In genomic region chr3:145996539-145996938, GRCm38 (mm10) we compare ENCODE assay signal across 5 mouse cellular contexts. TPM values are rescaled to one million over a fixed set of nuclear protein-coding genes. Genes with fewer than 3 reads are reported as not detected.
DNase-seq lines count a peak whose midpoint lies in the region; TF ChIP-seq lines count a peak whose summit lies in the region.
"Not testable (repeated sequence)": the region's sequence is repeated elsewhere in the genome, so short reads cannot be mapped to it uniquely, and the experiment has no call there.

No protein-coding gene starts in this region.

- intact Hi-C loops in gastrocnemius, adult 2 months (cut with DNase I); gastrocnemius, postnatal 14 days (cut with DNase I; ENCODE audit: low total_unique reads): not testable (repeated sequence)

- H3K27ac ChIP-seq in gastrocnemius, adult 2 months = not testable (repeated sequence)

- not testable (repeated sequence) for H3K4me3 ChIP-seq in gastrocnemius, adult 2 months

- peak; percentile 36 for DNase-seq in gastrocnemius, adult 18-20 months (ENCODE audit: low spot score)
- peak; percentile 52 for DNase-seq in gastrocnemius, adult 2 months
- DNase-seq in gastrocnemius, postnatal 14 days = peak; percentile 21
- DNase-seq in gastrocnemius, postnatal 25 days = peak; percentile 27
- DNase-seq in heart, adult 11 months = peak; percentile 94

- not testable (repeated sequence) for TF ChIP-seq CTCF in gastrocnemius, adult 2 months (IDR thresholded peaks at IDR 0.05)

RNA-seq across cellular contexts. Expression of gene Syde2, which starts 8.9 kb away (rescaled TPM):
- total RNA-seq in gastrocnemius, adult 18-20 months (2021) = under 1 TPM; 0.73 to 0.93 TPM
- total RNA-seq in gastrocnemius, adult 2 months (2021) = 1 to 10 TPM in 1 of 2 experiments, under 1 TPM in 1; 0.97 to 1.1 TPM
- 1 to 10 TPM; 1.6 to 1.8 TPM for total RNA-seq in gastrocnemius, postnatal 14 days (2021)
- 1 to 10 TPM in 1 of 2 experiments, under 1 TPM in 1; 0.92 to 1.2 TPM for total RNA-seq in gastrocnemius, postnatal 25 days (2021)

RNA-seq across cellular contexts. Expression of gene 2410004B18Rik, which starts 58.7 kb away (rescaled TPM):
- total RNA-seq in gastrocnemius, adult 18-20 months (2021) = 10 to 100 TPM; 17.3 to 19.5 TPM
- 10 to 100 TPM; 18.2 to 19.6 TPM for total RNA-seq in gastrocnemius, adult 2 months (2021)
- total RNA-seq in gastrocnemius, postnatal 14 days (2021) = 10 to 100 TPM; 12.1 to 15.0 TPM
- total RNA-seq in gastrocnemius, postnatal 25 days (2021) = 10 to 100 TPM; 14.3 to 17.9 TPM

Comparison
In these comparisons a context has a peak if more than half of its experiments do, and no peak if none do; other contexts are left out.
1. DNase-seq: peak in every context shown above with its lines; median percentile 94 in heart, adult 11 months; 52 in gastrocnemius, adult 2 months; 36 in gastrocnemius, adult 18-20 months; 27 in gastrocnemius, postnatal 25 days; 21 in gastrocnemius, postnatal 14 days.